Comparison of ENCODE assay signal across 8 mouse cellular contexts in the genomic region with DNA sequence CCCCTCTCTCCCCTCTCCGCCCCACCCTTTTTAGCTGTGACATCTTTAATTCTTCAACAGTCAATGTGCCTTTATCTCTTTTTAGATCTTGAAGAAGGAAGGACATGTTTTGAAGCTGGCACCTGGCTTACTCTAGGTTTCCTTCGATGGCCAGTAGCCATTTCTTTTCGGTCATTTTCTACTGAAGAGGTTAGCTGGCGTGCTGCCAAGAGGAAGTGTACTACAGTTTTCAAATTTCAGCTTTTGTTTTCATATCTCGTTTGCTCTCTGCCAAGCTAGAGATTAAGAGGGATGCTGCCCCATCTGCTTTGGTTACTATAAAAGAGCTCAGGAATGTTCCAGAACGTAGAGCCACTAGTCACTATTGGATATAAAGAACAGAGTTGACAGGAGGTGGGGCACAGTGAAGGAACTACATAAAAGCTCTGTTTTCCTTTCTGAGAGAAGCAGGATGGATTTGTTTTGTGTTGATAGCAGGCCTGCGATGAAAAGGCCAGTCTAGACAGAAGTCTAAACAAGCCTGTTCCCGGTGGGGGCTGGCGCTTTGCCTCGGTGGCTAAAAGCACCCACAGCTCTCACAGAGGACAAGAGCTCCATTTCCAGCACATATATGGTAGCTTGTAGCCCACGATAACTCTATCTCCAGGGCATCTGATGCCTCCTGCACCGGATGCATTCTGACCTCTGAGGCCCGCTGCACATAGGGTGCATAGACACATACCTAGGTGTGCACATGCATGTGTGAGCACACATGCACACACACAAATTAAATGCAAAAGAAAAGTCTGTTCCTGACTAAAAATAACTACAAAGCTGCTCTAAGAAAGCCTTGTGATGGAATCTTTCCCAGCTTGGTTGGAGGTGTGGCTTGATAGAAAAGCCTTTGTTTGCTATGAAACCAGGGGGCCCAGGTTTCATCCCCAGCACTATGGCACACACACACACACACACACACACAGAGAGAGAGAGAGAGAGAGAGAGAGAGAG. TPM values are rescaled to one million over a fixed set of nuclear protein-coding genes. Genes with fewer than 3 reads are reported as not detected.
A peak's percentile ranks its signal among the peaks of the same experiment; 100 is the strongest.
DNase-seq lines count a peak whose midpoint lies in the region; ATAC-seq lines count a peak whose summit lies in the region.

No protein-coding gene starts in this region.

- peak overlapping the region; percentile 91 for H3K27ac ChIP-seq in embryonic facial prominence, embryonic 12.5 days
- peak overlapping the region; percentile 87 for H3K27ac ChIP-seq in limb, embryonic 12.5 days
- peak overlapping the region; percentile 72 for H3K27ac ChIP-seq in midbrain, embryonic 10.5 days (replicated peaks)
- H3K27ac ChIP-seq in stomach, embryonic 14.5 days (ENCODE audit: low read length): peak overlapping the region; percentile 93

- H3K36me3 ChIP-seq in embryonic facial prominence, embryonic 12.5 days: no peaks in the 10 kb centered on the region
- no peaks in the 10 kb centered on the region for H3K36me3 ChIP-seq in limb, embryonic 12.5 days
- no peaks in the 10 kb centered on the region for H3K36me3 ChIP-seq in midbrain, embryonic 10.5 days
- no peaks in the 10 kb centered on the region for H3K36me3 ChIP-seq in stomach, embryonic 14.5 days (ENCODE audit: control insufficient read depth, insufficient read depth, low read length)

- H3K4me2 ChIP-seq in embryonic facial prominence, embryonic 12.5 days (replicated peaks): 0 out of 2 replicates have a peak overlapping the region, but pooled peaks have one; percentile 9
- no peak overlapping the region for H3K4me2 ChIP-seq in limb, embryonic 12.5 days
- peak overlapping the region; percentile 33 for H3K4me2 ChIP-seq in stomach, embryonic 14.5 days (replicated peaks; ENCODE audit: low read depth, low read length)

- DNase-seq in embryo, embryonic 10.5 days (ENCODE audit: low spot score): peak; percentile 51
- DNase-seq in embryo, embryonic 10 days (ENCODE audit: low spot score): no peak
- DNase-seq in midbrain, embryonic 10.5 days (ENCODE audit: low spot score): no peak

- WGBS in embryonic facial prominence, embryonic 12.5 days: 39% methylated on average over 13 of the region's 13 CpGs
- 54% methylated on average over 13 of the region's 13 CpGs for WGBS in limb, embryonic 12.5 days
- WGBS in midbrain, embryonic 10.5 days: 61% methylated on average over 13 of the region's 13 CpGs
- WGBS in stomach, embryonic 14.5 days: 16% methylated on average over 13 of the region's 13 CpGs

- H3K9ac ChIP-seq in embryonic facial prominence, embryonic 12.5 days: no peak overlapping the region
- H3K9ac ChIP-seq in limb, embryonic 12.5 days (replicated peaks): no peak overlapping the region
- no peak overlapping the region; the same call in 1 of the 2 replicates for H3K9ac ChIP-seq in stomach, embryonic 14.5 days (replicated peaks; ENCODE audit: low read depth, low read length)

- peaks cover 40% of the 10 kb centered on the region for H3K4me1 ChIP-seq in embryonic facial prominence, embryonic 12.5 days
- H3K4me1 ChIP-seq in limb, embryonic 12.5 days (replicated peaks): peaks cover 35% of the 10 kb centered on the region
- H3K4me1 ChIP-seq in midbrain, embryonic 10.5 days: peaks cover 42% of the 10 kb centered on the region
- peaks cover 32% of the 10 kb centered on the region for H3K4me1 ChIP-seq in stomach, embryonic 14.5 days (ENCODE audit: control insufficient read depth, insufficient read depth, low read length)

- no peaks in the 10 kb centered on the region for H3K27me3 ChIP-seq in embryonic facial prominence, embryonic 12.5 days
- no peaks in the 10 kb centered on the region for H3K27me3 ChIP-seq in limb, embryonic 12.5 days
- peaks cover 18% of the 10 kb centered on the region for H3K27me3 ChIP-seq in midbrain, embryonic 10.5 days (ENCODE audit: low read depth, poor library complexity, severe bottlenecking)
- no peaks in the 10 kb centered on the region for H3K27me3 ChIP-seq in stomach, embryonic 14.5 days (ENCODE audit: control insufficient read depth, insufficient read depth, low read length)

- no peak overlapping the region for H3K4me3 ChIP-seq in embryonic facial prominence, embryonic 12.5 days
- no peak overlapping the region for H3K4me3 ChIP-seq in limb, embryonic 12.5 days (replicated peaks)
- no peak overlapping the region for H3K4me3 ChIP-seq in midbrain, embryonic 10.5 days
- no peak overlapping the region for H3K4me3 ChIP-seq in stomach, embryonic 14.5 days (ENCODE audit: low read depth, low read length)

- ATAC-seq in CD4-positive, CD25-positive, alpha-beta regulatory T cell, adult 4 months: peak; percentile 44
- peak; percentile 37 for ATAC-seq in embryonic facial prominence, embryonic 12.5 days (ENCODE audit: insufficient number of reproducible peaks, insufficient read depth, low FRiP score, low TSS enrichment)
- ATAC-seq in hematopoietic stem cell, adult 5-6 weeks (replicated peaks in 1 of 2; ENCODE audit: insufficient read depth in 1 of 2, low FRiP score in 2 of 2, low TSS enrichment in 1 of 2, low read depth in 1 of 2, poor library complexity in 2 of 2, severe bottlenecking in 2 of 2): peak; percentile 39 to 55; a peak in 3 of 4 replicates
- ATAC-seq in limb, embryonic 12.5 days (ENCODE audit: insufficient number of reproducible peaks, insufficient read depth, low FRiP score, low TSS enrichment, low read depth): no peak
- peak; percentile 19; the same call in 1 of the 2 replicates for ATAC-seq in stomach, embryonic 14.5 days (ENCODE audit: insufficient number of reproducible peaks, insufficient read depth, low FRiP score, low read depth)

- no peaks in the 10 kb centered on the region for H3K9me3 ChIP-seq in embryonic facial prominence, embryonic 12.5 days
- H3K9me3 ChIP-seq in limb, embryonic 12.5 days: no peaks in the 10 kb centered on the region
- H3K9me3 ChIP-seq in midbrain, embryonic 10.5 days (replicated peaks): no peaks in the 10 kb centered on the region
- H3K9me3 ChIP-seq in stomach, embryonic 14.5 days (ENCODE audit: control insufficient read depth, low read depth, low read length): no peaks in the 10 kb centered on the region

RNA-seq across cellular contexts. Expression of gene Chd2, which starts 42.7 kb away (rescaled TPM):
- 100 to 1,000 TPM; 223 to 256 TPM for polyA plus RNA-seq in CD4-positive, CD25-positive, alpha-beta regulatory T cell, adult 4 months (2017; shearing (Covaris generic))
- 57.9 and 65.0 TPM in 2 replicates for polyA plus RNA-seq in embryonic facial prominence, embryonic 12.5 days (2016; fragmentation: Nextera tagmentation; extraction: Ambion mirVana)
- 193 and 245 TPM in 2 replicates for total RNA-seq in hematopoietic stem cell, adult 5-6 weeks (2017)
- polyA plus RNA-seq in limb, embryonic 12.5 days (2016; fragmentation: Nextera tagmentation; extraction: Ambion mirVana): 66.8 and 70.3 TPM in 2 replicates
- polyA plus RNA-seq in midbrain, embryonic 10.5 days (2016; fragmentation: Nextera tagmentation; extraction: Ambion mirVana): 39.6 and 48.3 TPM in 2 replicates
- polyA plus RNA-seq in stomach, embryonic 14.5 days (2014; fragmentation: Nextera tagmentation; extraction: Ambion mirVana): 71.0 and 77.2 TPM in 2 replicates
